Mouse (Mus musculus) G1E-ER4 (cell line): ENCODE measurements around the gene Eif2b5. TPM values are rescaled to one million over a fixed set of nuclear protein-coding genes. Genes with fewer than 3 reads are reported as not detected.

Source experiments
- GATA1 ChIP-seq: IDR thresholded peaks from one replicate; pipeline ENCODE4 v1.8.0; 2012; ENCODE audit warnings: low read length, inconsistent platforms
- polyA plus RNA-seq: library from polyadenylated mRNA; stranded (reverse); fragments of >175 nt; gene quantifications from 2 replicates; pipeline ENCODE4 v1.2.3, GENCODE M21; 2012

The Eif2b5 gene
- polyA plus RNA-seq = 37.0 and 41.0 TPM in 2 replicates

GRCm38 (mm10) chr16:20498677-20499475 lies at the start of gene Eif2b5:
Gene Eif2b5 (plus strand): TSS chr16:20498817.
- TF ChIP-seq GATA1 = no peak

GRCm38 (mm10) chr16:20451774-20452173 lies 46.8 kb upstream of the Eif2b5 start:
- no peak for TF ChIP-seq GATA1

DNA sequence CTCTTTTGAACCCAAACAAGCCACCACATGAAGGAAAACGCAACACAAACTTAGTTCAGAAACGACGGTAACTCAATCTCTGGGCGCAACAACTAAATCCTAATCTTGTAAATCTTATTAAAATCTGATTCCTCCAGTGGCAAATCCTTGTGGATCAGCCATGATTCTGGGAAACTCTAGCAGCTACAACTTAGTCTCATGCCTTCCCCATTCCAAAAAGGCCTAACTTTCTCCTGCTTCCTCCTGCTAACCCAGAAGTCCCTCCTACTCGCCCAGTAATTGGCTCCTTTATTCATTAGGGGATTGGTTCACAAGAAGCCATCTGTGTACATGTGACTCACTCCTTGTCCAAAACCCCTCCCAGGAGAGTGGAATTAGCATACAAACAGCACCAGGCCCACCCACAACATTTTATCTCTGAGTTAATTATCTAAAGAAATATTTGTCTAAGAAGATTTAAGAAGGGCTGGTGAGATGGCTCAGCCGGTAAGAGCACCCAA lies 44.4 kb upstream of the Eif2b5 start:
- TF ChIP-seq GATA1 = no peak

DNA sequence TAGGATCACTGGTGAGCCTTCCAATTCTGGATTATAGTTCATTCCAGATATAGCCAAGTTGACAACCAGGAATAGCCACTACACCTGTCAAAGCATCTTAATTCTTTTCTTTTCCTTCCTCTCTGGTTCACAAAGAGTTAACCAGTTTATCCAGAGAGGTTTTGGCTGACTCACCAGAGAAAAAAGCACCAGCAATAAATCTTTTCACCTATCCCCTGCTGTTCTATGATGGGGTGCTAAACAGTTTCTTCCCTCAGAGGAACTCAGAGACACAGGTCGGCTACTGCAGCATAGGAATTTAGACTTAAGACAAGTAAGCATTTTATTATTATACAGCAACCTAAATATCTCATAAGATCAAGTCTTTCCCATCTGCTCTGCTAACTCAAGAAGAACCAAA lies 42.5 kb upstream of the Eif2b5 start:
- no peak for TF ChIP-seq GATA1

DNA sequence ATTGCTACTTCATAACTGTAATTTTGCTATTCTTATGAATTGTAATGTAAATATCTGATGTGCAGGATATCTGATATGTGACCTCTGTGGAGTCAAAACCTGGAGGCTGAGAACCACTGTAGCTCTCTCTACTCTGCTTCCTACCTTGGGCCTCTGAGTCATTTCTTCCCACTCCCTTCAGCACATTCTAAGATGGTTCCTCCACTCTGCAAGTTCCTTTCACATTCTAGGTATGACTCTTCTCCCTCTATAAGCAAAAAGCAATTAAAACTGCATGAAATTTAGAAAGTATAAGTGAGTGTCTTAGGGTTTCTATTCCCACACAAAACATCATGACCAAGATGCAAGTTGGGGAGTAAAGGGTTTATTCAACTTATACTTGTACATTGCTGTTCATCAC lies 33.9 kb upstream of the Eif2b5 start:
- TF ChIP-seq GATA1 = no peak

DNA sequence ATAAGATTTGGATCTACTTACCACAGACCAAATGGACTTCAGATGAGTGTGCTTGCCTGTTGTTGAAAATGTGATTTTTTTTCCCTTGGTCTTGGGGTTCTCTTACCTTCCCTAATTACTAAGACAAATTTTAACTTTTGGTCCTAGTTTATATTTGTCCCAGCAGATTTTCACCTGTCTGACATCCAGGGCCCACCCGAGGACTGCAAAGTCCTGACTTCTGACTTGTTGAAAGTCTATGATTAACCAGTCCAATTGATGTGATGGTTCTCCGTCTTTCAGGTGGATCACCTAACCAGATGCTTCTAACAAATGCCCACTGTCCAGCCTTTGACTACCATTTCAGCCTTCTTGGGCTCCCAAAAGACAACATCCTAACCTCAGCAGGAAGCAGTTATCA lies 27.6 kb upstream of the Eif2b5 start:
- no peak for TF ChIP-seq GATA1

- no peak for TF ChIP-seq GATA1
Measured at GRCm38 (mm10) chr16:20471686-20472085, 26.9 kb upstream of the Eif2b5 start.

GRCm38 (mm10) chr16:20473748-20474147 lies 24.9 kb upstream of the Eif2b5 start:
- TF ChIP-seq GATA1 = no peak

DNA sequence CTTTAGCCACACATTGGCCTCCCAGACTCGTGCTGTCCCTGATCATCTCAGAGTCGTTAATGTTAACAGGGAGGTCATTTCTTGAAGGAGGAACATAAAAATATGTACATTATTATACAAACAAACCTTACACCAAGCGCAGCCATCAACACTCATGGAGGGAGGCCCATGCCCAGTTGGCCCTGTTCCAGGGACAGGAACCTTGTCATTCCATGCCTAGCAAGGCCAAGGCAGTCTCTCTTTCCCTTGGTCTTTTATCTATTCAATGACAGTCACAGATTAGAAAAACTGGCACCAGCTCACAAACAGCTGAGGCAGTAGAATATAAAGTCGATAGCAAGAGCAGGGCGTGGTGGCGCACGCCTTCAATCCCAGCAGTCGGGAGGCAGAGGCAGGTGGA lies 24.4 kb upstream of the Eif2b5 start:
- TF ChIP-seq GATA1 = no peak

GRCm38 (mm10) chr16:20474786-20475185 lies 23.8 kb upstream of the Eif2b5 start:
- TF ChIP-seq GATA1 = no peak

- no peak for TF ChIP-seq GATA1
Measured at GRCm38 (mm10) chr16:20475335-20475734, 23.3 kb upstream of the Eif2b5 start.

- no peak for TF ChIP-seq GATA1
Measured at GRCm38 (mm10) chr16:20476857-20477256, 21.8 kb upstream of the Eif2b5 start.

DNA sequence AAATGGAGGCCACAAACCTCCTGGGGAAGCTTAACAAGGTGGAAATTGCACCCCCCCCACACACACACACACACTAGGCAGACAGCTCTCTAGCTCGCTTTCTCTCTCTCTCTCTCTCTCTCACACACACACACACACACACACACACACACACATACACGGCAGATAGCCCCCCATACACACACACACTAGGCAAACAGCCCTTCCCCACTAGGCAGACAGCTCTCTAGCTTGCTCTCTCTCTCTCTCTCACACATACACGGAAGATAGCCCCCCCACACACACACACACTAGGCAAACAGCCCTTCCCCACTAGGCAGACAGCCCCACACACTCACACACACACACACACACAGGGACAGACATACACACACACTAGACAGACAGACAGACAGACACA lies 21.3 kb upstream of the Eif2b5 start:
- TF ChIP-seq GATA1 = no peak

GRCm38 (mm10) chr16:20478504-20478903 lies 20.1 kb upstream of the Eif2b5 start:
- no peak for TF ChIP-seq GATA1

DNA sequence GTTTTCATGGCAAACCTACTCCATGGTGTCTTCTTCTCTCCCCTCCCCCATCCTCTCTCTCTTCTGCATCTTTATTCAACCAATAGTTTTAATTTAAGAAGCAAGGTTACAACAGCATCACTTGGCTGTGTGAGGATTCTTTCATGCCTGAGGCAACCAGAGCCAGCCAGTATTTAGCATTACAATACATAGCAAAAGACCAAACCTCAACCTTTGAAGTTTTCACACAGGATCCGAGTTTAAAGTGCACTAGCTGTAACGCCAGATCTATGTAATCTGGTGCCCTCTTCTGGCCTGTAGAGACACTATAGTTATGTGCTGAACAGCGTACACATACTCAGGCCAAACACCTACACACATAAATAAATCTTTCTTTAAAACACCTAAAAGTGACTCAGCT lies 18.5 kb upstream of the Eif2b5 start:
- no peak for TF ChIP-seq GATA1

GRCm38 (mm10) chr16:20481746-20482145 lies 16.9 kb upstream of the Eif2b5 start:
- no peak for TF ChIP-seq GATA1

DNA sequence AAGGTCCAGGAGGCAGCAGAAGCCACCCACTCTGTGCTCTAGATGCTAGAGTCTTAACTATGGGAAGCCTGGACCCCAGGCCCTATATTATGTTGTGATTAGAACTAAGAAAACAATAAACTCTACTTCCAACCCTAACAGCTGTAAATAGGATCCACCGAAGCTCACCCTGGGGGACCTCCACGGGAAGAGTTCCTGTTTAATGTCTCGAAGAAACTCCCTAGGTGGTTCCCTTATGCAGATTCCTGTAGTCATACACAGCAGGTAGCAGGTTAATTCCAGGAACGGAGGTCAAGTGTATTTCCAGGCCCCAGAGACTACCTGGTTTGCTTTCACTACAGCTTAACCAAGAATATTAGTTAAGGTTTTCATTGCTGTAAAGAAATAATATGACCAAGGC lies 13.6 kb upstream of the Eif2b5 start:
- no peak for TF ChIP-seq GATA1
